Mouse (Mus musculus): ENCODE results near the gene Crhr2.

GRCm38 (mm10) chr6:55117325-55118109 is 15.3 kb downstream of the Crhr2 start:
- TF ChIP-seq TAL1 (IDR thresholded peaks at IDR 0.05; ENCODE audit: low read length) (no peak), GATA1 (IDR thresholded peaks at IDR 0.05; ENCODE audit: low read length) (no peak)
